Mouse (Mus musculus): ENCODE measurements at regions not wholly inside any gene's neighbourhood (a gene's known extent, or its start where the extent isn't known, plus 50 kb on each side); places are given as distances from the start of the nearest gene placed in this dataset.
"Not testable (repeated sequence)": the region's sequence is repeated elsewhere in the genome, so short reads cannot be mapped to it uniquely, and the experiment has no call there.

DNA sequence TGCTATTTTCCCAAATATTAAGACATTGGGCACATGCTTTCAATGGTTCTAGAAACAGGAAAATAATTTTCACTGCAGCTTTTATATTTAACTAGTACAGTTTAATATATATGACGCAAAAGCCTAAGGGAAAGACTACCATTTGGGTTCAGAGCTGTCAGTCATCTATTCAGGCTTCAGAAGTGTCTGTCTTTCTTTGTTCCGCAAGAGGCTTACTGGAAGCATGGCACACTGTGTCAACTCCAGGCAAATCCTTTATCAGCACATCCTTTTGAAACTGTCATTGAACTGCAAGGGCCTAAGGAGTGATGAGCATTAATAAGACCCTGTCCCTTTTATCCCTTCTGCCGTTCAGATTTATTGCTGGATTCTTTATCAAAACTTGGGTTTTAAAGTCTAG is 158.2 kb downstream of the Gm5152 start:
- not testable (repeated sequence) for DNase-seq (ENCODE audit: low read depth, low spot score)

DNA sequence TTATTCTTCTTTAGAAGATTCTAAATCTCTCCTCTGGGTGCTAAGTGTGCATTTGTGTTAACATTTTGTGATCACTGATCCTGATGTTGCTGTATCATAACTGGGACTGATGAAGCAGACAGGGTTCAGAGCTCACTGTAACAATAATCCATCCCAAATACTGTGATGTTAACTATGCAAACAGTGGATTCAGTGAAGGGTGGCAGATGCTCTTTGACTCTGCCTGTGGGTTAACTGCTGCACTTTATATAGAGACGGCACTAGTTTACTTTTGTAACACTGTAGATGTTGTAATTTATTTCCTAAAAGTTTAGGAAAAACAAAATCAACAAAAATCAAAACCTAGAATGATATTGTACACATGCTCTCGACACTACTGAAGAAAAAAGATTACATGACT is 190.9 kb downstream of the Gm5152 start:
- no peak for DNase-seq (ENCODE audit: low read depth, low spot score)

DNA sequence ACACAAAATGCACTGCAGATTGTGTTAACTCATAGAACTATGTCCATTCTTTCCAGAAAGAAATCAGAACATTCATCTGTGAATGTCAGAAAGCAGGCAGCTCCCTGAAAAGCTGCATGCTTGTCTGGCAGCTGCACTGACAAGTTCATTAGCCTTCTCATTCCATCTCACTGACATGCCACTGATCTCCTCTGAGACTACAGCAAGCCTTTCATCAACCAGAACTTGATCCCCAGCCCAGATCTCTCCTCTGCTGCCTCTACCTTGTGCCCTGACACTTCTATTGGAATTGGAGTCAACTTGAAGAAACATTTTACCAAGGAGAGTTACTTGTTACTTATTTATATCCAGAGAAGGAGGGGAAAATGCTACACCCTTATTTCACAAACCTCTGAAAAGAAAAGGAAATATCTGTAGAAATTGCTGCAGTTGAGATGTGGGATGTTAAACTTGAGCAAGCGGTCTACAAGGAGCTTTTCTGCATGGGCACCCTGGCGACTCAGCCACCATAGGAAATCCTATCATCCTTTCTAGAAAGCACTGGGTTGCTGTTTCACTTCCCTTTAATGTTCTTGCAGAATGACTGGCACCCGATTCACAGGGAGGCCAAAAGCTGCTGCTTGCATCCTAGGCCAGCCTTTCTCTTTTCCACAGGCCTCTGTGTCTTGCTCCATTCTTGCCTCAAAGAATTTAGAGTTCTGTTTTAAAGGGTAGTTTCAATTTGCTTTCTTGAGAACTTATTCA is 191.5 kb downstream of the Gm5152 start:
- DNase-seq (ENCODE audit: low read depth, low spot score) = peak; percentile 18

DNA sequence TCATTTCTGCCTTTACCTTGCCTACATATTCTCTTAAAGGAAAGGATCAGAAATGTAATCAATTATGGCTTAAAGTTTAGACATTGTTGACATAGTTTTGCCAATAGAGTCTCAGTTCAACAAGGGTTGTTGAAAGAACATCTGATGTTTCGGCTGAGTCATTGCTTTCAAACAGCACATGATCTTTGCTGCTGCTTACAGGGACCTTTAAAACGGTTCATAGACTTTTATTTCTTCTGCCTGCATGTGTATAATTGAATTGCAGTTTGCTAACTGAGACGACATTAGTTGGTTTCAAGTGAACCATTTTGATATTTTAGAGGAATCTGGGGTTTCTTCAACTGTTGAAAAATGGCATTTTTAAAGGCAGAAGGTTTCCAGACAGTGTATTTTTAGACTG is 204.7 kb downstream of the Gm5152 start:
- DNase-seq (ENCODE audit: low read depth, low spot score) = no peak

DNA sequence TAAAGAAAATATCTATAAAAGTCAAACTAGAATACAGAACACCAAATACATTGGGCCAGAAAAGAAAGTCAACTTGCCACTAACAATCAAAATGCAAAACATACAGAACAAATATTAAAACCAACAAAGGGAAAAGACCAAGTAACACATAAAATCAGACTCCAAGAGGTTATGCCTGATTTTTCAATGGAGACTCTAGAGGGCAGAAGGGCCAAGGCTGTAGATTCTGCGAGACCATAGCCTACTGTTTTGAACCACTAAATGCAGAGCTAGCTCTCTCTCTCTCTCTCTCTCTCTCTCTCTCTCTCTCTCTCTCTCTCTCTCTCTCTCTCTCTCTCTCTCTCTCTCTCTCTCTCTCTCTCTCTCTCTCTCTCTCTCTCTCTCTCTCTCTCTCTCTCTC is 221.2 kb downstream of the Gm5152 start:
- DNase-seq (ENCODE audit: low read depth, low spot score) = not testable (repeated sequence)

All from mesoderm, embryonic 11.5 days (tissue).